Mouse (Mus musculus): ENCODE measurements around the gene Slc11a1. TPM values are rescaled to one million over a fixed set of nuclear protein-coding genes. Genes with fewer than 3 reads are reported as not detected.
"Not testable (repeated sequence)": the region's sequence is repeated elsewhere in the genome, so short reads cannot be mapped to it uniquely, and the experiment has no call there.

The Slc11a1 gene
- 10 to 100 TPM; 13.1 to 16.3 TPM for total RNA-seq (2021)
- polyA plus RNA-seq (2012; rRNA removed): 39.4 and 50.7 TPM in 2 replicates
- long read RNA-seq, partial matches to known transcripts: 8 of 14 reads
- long read RNA-seq, other reads (novel, unspliced or antisense): 2 of 14 reads

DNA sequence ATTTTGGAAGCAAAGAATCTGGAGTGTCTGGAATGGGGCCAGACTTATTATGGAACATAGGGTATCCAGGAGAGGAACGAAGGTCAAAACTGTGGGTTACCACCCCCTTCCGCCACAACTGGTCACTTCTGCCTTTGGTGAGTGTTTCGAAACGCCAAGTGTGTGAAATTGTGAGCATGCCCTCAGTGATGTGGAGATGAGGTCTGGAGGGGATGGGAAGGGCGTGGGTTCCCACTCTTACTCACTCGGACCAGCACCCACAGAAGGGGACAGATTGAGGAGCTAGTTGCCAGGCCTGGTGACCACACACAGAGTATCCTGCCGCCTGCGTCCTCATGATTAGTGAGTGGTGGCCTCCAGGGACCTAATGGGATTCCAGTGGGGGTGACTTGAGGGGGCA lies at the start of gene Slc11a1:
Slc11a1 (plus strand) TSS at position 216 of the 400 bp plus-strand sequence.
- no peak for DNase-seq

DNA sequence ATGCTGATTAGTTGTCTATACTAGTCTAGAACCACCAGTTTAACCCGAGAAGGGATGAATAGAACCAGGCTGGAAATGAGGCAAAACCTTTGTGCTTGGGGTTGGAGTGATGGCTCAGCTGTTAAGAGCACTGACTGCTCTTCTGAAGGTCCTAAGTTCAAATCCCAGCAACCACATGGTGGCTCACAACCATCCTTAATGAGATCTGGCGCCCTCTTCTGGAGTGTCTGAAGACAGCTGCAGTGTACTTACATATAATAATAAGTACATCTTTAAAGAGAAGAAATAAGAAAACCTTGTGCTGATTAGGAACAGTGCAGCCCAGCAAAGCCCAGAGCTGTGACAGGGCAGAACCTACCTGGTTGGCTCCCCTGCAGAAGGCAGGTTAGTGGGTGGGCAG lies 48.1 kb upstream of the Slc11a1 start:
- DNase-seq: not testable (repeated sequence)

DNA sequence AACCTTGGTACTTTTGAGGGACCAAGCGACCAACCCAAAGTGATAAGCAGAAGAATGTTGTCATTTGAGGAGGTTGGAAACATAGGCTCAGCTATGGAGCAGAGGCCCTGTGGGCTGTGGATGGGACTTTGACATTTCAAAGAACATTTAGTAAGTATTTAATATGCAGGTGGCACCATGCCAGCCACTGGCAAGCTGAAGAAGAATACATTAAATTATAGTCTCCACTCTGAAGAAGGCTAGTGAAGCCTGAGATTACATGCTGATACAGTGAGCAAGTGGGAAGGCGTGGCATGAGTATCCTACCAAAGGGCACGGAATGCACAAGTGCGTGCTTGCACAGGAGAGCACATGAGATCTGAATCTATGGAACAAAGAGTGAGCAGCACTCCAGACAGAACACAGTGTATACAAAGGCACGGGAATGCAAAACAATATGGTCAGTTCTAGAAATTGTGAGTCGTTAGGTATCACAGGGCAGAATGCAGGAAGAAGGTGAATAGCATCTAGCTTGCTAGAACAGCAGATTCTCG lies 45.0 kb upstream of the Slc11a1 start:
- no peak for DNase-seq

DNA sequence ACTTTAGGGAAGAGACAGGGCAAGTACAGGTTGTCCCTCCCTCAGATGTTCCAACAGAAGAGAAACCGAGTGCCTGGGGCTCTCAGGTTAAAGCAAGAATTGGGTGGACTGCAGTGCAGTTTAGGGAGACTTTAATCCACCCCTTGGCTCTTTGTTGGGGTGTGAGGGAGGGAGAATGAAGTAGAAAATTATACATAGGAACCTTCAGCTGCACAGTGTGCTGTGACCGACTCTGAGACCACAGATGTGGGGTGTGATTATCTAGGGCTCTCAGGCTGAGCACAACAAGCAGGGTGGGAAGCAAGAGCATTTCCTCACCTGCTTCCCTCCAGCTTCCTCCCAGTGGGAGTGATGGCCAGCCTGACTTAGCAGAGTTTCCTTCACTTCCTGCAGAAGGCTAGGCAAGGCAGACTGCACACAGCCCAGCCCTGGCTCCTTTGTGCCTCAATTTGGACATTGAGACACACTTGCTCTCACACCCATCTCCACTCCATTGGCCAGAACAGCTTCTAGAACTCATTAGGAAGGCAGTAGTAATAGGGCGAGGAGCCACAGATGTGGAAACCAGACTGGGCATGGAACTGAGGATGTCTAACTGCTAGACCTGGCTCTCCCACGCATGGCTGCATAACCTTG lies 43.8 kb upstream of the Slc11a1 start:
- no peak for DNase-seq

DNA sequence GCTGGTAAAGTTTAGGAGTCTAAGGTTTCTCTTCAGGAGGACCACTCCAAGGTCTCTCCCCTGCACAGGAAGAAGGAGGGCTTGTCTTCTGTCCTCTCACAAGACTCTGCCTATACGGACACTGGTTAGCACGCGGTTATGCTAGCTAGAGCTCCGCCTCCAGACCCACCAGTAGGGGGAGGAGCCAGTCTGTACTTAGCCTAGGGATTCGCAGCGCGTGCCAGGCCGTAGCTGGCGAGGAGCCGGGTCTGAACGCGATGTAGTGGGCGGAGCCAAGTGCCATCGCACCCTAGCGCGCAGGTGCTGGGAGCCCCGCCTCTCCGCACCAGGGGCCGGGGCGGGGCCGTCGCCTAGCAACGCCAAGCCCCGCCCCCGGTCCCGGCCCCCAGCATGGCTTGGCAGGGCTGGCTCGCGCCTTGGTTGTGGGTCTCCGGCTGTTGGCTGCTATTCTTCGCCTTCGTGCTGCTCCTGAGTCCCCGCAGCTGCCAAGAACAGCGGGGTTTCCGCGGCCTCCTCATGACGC lies 42.7 kb upstream of the Slc11a1 start:
- DNase-seq: peak; percentile 98

DNA sequence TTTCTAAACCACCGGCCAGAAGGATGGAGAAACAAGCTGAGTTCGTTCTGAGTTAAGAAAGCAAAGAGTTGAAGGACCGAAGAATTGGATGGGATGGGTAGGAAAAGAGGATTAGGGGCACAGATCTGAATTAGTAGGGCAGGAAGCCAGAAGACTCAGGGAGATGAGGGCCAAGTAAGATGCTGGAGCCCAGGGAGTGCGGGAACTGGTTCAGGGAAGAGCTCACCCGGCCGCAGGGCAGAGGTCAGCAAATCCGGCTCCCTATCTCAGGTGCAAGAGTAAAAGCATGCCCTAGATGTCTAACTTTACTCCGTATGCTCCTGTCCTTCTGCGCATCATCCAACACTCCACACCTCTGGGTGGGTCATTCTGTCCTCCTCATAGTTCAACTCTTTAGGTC lies 42.1 kb upstream of the Slc11a1 start:
- DNase-seq: no peak

DNA sequence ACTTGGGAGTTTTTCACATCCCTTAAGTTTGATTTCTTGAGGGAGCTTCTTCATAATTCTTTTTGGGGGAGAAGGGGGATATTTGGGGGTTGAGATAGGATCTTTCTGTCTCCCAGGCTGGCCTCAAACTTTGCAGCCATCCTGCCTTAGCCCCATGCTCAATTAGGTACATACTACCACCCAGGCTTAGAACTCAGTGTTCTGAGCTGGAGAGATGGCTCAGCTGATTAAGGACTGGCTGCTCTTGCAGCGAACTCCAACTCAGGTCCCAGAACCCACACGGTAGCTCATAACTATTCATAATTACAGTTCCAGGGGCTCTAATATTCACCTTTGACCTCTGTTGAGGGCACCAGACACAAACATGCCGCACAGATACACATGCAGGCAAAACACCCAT lies 40.4 kb upstream of the Slc11a1 start:
- DNase-seq: no peak

DNA sequence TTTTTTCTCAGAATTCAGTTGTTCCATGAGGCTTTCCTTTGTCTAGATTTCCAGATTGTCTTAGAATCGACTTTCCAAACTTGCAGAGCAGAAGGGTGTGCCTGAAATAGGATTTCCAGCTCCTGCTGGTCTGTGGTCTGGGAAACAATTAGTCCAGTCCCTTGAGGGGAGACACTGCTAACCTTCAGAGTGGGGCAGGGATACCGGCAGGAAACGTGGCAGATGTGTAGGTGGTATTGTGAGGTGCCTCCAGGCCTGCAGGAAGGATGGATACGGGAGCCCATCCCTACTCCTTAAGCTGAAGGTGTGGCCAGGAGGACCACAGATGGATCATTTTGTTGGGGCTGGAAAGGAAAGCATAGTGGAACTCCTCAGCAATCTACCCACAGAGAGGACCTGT lies 40.0 kb upstream of the Slc11a1 start:
- no peak for DNase-seq

DNA sequence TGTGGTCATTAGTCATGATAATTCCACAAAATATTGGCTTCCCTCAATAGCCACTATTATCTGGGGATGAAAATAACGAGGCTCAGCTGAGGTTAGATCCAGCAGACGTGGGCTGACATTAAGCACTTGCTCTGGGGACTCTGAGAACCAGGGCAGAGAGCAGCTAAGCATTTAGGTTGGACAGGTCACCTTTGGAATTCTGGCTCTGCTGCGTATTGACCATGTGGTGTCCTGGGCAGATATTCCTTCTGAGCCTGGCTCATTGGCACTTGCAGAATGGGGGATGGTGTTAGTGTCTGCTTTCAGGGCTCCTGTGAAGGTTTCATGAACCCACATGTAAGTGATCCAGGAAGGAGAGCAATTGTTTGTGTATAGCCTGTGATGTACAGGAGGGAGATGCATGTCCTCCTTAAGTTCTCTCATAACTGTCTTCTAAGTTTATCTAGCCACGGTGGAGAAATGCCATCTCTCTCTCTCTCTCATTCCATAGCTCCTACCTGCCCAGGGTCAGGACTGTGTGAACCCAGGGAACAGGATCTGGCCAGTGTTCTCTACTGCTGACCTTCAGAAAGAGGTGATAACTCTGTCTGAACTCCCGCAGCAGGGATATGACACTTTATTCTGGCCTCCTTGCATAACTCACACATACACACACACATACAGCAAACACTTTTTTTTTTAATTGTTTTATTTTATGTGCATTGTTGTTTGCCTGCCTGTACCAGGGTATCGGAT lies 39.4 kb upstream of the Slc11a1 start:
- no peak for DNase-seq

DNA sequence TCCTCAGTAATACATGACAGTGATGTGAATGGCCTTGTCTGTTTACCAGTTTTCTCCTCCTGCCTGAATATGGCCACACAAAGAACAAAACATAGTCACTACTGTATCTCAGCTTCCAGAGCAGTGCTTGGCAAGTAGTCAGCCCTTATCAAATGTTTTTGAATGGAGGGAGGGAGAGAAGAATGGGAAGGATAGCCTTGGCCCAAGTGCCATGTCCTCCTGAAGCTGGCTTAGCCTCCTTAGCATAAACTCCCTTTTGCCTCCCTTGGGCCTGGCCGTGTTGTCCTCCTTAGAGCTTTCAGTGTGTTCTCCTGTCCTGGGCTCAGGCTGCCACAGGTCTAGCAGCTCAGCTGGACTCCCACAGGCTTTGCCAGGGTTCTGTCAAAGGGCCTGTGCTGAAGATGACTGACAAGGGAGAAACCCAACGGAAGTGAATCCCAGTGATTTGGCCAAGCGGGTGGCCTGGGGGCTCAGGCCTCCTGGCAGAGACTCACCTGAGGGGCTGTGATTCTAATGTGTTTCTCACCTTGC lies 37.7 kb upstream of the Slc11a1 start:
- no peak for DNase-seq

DNA sequence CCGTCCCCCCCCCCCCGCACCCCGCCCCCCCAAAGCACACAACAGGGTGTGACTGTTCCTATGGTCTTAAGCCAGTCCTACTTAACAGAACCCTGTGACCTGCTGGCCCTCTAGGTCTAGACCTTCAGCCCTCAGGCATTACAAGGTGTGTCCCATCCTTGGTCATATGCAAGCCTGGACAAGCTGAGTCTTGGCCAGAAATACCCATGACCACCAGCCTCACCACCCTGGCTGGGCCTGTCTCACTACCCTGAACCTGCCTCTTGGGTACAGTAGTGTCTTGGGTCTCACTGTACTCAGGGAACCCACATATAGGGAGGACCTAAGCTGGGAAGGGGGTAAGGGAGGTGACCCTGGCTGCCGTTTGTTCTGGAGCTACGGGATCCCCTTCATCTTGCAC lies 37.0 kb upstream of the Slc11a1 start:
- DNase-seq: no peak

DNA sequence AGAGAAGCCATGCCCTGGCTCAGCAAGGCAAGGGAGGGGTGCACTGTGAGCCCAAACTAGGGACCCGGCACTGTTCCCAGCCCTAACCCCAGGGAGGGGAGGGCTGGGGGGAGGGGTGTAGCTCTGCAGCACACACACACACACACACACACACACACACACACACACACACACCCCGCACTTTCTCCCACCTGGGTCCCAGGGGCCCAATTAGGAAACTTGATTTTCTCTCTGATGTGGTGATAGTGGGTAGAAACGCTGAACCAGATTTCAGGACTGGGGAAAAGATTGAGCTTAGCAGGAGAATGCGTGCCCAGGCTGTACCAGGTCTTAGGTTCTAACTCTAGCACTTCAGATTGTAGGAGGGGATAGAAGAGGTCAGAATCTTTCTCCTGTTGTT lies 36.4 kb upstream of the Slc11a1 start:
- no peak for DNase-seq

DNA sequence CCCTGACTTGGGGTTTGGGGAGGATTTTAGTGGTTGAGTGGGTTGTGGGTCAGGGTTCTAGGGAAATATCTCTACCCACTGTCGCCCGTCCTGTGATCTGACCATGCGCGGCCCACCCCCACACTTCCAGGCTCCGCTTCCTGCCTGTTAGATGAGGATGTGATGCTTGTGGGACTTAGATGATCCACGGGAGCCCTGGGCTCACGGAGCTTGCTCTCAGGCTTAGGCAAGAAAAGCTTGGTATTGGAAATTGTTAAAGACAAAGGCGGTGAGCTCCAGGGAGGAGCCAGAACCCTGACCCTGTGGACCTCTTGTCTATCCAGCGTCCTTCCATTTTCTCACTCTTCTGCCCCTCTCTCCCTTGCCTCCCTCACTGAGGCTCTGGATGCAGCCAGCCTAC lies 35.1 kb upstream of the Slc11a1 start:
- DNase-seq: no peak

DNA sequence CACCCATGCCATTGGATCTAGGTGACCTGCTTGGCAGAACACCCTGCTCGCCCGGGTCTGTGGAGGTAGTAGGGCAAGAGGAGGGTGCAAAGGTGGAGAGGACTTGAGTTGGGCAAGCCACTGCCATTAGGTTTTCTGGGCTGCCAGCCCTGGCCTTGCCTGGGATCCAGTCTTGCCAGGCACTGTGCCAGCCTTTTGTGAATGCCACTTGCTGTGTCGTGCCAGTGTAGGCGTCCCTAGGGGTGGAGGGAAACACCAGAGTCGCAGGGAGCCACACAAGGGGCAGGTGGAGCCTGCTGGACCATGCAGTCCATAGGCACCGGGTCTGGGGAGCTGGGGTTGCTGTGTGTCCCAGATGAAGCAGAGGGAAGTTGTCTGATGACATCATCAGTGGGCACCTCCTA lies 34.6 kb upstream of the Slc11a1 start:
- peak; percentile 88 for DNase-seq

DNA sequence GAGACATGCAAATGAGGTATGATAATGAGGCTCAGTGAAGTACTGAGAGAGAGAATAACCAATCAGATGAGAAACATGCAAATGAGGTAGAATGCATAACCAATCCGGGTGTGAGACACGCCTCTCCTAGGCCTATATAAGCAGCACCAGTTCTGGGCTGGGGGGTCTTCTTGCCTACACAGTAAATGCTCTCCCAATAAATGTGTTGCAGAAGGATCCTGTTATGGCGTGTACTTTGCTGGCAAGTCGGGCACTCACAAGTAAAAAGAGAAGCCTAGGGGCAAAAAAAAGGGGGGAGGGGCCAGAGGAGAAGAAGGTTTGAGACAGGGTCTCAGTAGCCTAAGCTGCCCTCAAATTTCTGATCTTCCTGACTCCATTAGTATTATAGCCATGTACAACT lies 34.0 kb upstream of the Slc11a1 start:
- DNase-seq: not testable (repeated sequence)

DNA sequence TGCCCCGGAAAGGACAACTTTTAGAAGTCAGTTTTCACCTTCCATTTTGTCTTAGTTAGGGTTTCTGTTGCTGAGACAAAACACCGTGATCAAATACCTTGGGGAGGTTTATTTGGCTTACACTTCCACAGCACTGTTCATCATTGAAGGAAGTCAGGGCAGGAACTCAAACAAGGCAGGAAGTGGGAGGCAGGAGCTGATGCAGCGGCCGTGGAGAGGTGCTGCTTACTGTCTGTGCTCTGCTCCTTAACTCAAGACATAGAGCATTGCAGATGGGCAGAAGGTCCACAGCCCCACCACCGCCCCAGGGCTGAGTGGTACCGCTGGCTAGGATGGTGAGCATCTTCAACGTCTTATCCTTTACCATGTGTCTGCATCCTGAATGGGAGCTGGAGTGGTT lies 33.1 kb upstream of the Slc11a1 start:
- DNase-seq: no peak

DNA sequence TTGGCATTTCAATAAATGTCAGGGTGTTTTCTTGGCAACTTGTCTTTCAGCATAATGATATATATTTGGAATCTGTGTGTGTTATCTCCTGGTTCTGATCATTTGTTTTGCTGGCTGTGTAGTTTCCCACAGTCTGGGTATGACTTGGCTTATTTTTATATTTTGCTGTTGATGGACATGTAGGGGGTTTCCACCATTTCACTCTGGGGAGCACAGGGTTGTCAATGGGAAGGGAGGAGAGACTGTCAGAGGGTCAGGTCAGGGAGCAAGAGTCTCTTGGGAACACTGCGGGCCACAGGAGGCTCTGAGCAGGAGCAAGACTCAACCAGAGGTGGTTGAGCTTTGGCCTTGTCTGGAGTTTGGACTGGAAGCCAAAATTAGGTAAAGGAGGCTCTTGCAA lies 32.7 kb upstream of the Slc11a1 start:
- no peak for DNase-seq

DNA sequence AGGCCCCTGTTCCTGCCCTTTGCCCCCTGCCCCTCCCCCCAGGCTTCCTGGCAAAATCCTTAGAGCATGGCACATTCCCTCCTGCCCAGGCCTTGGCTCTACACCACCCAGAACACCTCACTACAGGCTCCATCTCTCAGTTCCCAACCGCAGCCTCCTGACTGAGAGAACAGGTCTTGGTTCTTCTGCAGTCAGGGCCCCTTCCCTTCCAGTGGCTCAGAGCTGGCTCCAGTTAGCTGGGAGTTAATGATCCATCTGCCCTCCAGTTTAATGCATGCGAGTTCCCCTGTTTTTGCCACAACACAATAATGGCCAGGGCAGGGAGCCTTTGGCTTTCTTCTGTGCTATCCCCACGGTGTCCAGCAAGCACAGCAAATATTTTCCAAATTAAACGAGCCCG lies 31.8 kb upstream of the Slc11a1 start:
- no peak for DNase-seq

DNA sequence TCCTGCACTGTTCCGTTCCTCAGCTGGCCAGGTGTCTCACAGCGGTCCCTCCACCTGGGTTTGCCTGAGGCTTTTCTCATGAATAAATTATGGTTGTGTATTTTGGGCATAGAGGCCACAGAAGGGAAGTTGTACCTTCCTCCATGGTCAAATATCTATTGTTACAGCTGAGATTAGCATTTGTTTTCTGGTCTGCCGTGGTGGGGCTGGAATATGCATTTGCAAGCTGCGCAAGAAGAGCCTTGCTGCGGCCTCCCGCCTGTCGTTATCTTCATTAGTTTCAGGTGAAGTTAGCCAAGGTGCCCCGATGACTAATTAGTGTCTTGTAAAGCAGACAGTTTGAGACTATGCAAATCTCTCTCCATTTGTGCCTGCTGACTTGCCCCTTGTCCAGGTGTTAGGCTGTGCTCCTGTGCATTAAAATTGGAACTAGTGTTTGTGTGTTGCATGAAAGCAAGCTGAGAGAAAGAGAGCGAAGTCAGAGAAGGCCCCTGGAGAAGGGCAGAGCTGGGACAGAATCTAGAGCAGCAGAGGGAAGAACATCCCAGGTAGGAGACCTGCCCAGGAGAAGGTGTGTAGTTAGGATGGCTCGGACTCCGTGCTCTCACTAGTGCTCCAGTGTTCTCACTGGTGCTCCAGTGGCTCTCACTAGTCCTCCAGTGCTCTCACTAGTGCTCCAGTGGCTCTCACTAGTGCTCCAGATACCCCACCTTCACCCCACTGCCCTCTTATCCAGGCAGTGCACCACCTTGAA lies 30.7 kb upstream of the Slc11a1 start:
- no peak for DNase-seq

DNA sequence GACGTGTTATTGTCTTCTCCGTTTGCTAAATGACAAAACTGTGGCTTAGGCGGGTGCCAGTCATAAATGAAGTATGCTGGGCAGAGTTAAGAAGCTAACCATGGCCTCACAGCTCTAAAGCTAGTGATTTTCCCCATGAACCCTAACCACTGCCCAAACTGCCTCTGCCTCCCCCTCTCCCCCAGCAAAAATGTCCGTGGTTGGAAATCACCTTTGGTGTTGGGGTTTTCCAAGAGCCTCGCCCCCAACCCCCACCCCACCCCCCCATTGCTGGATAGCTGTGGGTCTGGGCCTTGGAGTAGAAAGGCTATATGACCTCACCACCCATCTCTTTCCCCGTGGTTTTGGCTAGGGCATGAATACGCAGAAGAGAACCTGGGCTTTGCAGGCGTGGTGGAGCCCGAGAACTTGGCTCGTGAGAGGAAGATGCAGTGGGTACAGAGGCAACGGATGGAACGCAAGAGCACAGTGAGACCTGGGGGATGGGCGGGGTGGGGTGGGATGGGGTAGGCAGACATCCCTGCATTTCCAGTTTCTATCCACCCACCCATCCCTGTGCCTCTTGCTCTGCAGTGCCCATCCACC lies 23.7 kb upstream of the Slc11a1 start:
- DNase-seq: no peak

DNA sequence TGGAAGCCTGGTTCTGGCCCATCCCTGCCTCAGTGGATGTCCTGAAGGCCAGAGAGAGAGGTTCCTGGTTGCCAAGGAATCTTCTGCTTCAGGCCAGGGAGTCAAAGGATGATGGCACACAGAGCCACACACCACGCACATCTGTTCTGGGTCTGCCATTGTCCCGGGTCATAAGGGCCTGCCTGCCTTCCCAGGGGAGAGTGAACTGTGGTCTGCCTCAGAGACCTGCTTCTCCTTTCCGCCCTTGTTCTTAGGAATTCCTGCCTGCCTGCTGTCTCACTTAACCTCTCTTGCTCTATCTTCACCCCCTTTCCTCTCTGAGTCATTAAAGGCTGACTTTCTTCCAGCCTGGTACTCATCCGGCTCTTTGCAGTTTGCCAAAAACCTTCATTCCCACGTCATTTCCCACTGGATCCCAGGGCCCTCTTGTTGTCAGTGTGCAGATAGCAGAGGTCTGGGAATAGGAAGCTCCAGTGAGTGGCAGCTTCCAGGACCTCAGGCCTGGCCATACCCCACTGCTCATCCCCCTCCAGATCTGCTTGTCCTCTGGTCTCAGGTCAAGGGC lies 22.4 kb upstream of the Slc11a1 start:
- DNase-seq: peak; percentile 70

All from adrenal gland, adult 2 months (tissue).